Mouse (Mus musculus) spleen, postnatal 4 days (tissue): Measurements from ENCODE around the gene Smim12.

ENCODE experiments used
- DNase-seq, 2 experiments: peaks; one replicate each; pipeline ENCODE4 v3.0.0; 2022; ENCODE audit warnings: low spot score in 2 of 2

Smim12 gene

DNA sequence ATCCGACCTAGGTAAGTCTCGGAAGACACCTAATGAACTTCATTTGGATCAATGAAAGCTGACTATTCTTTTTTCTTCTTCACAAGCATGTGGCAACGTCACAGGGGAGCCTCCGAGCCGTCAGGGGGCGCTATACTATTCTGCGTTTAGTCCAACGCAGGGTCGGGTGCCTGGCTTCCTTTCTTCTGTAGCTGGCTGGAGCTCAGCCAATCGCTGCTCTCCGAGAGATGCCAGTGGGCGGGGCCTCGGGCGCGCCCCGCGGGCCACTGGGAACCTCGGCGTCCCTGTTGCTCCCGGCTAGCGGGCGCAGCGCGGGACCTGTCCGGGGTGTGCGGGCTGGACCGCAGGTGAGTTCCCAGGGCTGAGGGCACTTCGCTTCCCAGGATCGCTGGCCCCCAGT, at the start of gene Smim12:
Gene Smim12, plus strand, starts transcription at position 233 of the 400 bp plus-strand sequence.
- DNase-seq: peak; percentile 99 to 100

DNA sequence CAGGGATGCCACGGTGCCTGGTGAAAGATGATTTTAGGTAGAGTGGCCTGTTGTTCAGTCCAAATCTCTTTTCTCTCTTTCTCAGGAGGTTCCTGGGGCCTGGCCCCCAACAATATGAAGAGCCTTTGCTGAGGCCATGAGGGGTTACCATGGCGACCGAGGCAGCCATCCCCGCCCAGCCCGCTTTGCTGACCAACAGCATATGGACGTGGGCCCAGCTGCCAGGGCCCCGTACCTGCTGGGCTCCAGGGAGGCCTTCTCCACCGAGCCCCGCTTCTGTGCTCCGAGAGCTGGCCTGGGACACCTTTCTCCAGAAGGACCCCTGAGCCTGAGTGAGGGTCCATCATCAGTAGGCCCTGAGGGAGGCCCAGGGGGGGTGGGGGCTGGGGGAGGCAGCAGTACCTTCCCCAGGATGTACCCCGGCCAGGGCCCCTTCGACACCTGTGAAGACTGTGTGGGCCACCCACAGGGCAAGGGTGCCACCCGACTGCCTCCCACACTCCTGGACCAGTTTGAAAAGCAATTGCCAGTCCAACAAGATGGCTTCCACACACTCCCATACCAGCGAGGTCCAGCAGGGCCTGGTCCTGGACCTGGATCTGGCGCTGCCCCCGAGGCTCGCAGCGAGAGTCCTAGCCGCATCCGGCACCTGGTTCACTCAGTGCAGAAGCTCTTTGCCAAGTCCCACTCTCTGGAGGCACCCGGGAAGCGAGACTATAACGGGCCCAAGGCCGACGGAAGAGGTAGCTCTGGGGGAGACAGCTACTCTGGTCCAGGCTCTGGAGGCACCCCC, 48.9 kb upstream of the Smim12 start:
- DNase-seq: no peak

DNA sequence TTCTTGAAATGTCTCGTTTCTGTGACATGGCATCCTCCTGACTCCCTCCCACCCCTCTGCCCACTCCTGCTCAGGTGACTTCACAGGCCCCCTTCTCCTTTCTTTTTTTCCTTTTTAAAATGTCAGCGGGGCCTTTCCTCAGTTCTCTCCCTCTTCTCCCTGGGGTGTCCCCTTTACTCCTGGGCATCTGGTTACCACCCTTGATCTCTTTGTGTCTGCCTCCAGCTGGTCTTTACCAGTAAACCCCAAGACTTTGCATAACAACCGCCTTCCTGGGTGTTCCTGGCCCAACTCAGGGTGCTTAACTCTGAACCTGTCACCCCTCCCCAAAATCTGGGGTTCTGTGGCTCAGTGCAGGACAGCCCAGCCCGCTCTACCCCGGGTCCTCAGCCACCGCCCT, 45.0 kb upstream of the Smim12 start:
- no peak for DNase-seq

DNA sequence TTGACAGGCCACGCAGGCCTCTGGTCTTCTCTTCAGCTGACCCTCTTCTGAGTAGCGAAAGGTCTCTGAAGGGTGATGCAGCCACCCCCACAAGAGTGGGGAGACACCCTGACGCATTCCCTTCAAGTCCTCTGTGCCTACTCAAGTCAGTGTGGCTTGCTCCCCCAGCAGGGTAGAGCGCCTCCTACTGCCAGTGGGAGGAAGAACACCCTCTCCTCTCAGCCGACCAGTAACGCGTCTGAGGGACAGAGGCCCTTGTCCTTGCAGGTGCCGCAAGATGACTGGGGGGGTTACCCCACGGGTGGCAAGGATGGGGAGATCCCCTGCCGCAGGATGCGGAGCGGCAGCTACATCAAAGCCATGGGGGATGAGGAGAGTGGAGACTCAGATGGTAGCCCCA, 44.2 kb upstream of the Smim12 start:
- no peak for DNase-seq

DNA sequence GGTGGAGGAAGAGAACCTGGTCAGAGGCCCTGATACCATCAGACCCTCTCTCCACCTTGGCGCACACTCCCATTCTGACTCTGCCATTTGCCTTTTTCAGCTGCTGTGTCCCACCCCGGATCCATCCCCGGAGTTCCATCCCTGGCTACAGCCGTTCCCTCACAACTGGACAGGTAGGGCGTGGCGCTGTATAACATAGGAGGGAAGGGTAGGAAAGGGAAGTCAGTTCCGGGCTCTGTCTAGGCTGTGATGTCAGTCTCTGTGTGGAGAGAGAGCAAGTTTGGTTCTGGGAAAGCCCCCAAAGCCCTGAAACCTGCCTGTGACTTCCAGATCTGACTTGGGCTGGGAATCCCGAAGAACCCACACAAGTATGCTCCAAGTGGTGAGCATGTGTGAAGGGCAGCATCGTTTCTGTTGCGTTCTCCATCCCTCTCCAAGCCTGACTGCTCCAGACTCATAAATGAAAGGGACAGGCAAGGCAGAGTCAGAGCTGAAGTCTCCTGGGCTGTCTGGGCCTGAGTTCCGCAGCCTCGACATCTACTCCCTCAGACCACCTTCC, 43.3 kb upstream of the Smim12 start:
- no peak for DNase-seq

DNA sequence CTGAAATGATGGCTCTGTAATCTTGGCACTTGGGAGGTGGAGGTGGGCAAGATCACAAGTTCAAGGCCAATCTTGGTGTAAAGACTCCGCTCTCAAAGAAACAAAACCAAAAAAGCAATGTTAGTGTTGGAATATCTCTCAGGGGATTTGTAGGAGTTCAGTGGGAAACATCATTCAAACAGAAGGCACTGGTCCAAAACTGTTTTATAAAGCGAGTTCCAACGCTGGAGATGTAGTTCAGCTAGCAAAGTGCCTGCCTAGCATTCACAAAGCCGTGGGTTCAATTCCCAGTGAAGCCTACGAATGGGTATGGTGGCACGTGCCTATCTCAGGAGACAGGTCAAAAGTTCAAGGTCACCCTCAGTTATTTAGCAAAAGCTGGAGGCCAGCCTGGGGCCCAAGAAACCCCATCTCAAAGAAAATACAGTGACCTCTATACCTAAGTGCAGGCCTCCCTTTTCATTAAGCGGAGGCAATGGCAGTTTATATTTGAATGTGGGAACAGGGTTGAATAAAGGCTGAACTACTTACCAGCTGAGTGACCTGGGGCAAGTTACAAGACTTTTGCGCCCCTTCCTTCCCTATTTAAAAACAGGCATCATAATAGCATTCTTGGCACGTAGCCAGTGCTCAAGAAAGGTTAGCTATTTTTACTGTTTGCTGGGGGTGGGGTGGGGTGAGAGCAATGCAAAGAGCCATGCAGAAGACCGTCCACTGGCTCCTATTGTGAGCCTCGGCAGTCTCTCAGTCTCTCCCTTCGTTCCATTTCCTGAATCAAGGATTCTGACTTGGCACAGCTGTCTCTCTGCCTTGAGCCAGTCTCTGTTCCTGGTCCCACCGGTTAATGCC, 42.6 kb upstream of the Smim12 start:
- no peak for DNase-seq

DNA sequence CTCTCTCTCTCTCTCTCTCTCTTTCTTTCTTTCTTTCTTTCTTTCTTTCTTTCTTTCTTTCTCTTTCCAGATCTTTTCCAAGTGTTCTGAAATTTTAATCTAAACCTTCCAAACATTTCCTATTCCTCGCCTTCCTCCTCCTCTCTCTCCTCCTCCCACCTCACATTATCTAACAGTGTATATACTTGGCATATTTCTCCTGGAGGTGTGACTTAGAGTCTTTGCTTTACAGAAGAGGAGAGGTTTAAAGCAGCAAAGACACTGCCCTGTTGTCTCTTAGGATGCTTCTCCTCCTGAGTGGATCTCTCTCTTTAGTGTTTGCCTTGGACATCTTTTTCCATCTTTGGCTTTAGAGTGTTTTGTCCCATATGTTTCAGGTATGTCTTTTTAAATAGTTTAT, 40.5 kb upstream of the Smim12 start:
- DNase-seq: no peak

DNA sequence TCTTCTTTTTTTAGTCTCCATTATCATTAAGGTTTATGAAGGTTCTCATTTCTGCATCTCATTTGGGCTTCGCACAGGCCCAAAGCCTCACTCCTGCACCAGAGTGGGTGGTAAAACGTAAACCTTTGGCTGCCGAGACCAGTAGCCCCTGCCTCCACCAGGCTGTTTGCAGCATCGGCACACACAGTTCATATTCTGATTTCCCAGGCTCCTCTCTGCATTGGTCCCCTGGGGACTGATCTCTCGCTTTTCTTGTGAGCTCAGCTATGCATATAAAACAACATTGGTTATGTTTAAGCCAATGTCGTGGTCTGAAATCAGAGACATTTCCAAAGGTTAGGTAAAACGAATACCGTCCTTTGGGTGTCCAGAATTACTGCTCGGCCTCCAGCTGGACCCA, 32.3 kb upstream of the Smim12 start:
- DNase-seq: no peak

DNA sequence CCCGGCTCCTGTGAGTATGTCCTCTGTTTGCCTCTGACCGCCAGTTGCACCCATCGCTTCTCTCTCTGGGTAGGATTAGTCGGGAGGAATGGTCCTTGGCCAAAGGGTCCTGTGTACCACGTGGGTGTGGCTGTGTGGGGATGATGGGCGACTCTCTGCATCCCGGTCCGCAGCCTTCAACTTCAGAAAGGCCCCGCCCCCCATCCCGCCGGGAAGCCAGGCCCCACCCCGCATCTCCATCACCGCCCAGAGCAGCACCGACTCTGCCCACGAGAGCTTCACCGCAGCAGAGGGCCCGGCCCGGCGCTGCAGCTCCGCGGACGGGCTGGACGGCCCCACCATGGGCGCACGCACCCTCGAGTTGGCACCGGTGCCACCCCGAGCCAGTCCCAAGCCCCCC, 29.1 kb upstream of the Smim12 start:
- no peak for DNase-seq

DNA sequence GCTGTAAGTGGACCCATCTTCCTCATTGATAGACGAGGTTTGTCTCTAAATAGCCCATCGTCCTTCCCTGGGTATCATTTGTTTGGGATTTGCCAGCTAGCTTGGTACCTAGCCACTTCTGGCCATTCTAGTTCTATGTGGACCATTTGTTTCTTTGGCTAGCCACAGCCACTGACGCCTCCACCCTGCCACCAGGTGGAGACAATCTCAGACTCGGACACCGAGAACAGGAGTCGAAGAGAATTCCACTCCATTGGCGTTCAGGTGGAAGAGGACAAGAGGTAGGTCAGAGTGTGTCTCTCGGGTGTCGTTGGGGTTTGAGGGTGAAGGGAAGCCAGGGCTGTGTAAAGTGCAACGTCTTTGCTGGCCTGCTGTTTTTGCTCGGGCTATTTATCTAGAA, 28.5 kb upstream of the Smim12 start:
- DNase-seq: no peak

DNA sequence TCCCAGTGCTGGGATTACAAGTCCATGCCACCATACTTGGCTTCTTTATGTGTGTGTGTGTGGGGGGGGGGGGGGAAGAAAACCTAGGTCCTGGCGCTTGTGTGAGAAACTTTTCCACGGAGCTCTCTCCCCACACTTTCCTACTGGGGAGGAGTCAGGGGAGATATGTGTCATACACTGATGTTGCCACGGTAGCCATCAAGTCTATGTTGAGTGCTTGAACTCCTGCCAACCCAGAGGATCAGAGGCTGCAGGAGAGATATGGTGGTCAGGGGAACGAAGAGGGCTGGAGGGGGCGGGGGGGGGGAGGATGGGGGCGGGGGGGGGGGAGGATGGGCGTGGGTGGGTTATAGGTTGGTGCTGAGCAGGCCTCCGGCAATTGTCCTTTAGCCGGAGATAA, 27.8 kb upstream of the Smim12 start:
- no peak for DNase-seq

DNA sequence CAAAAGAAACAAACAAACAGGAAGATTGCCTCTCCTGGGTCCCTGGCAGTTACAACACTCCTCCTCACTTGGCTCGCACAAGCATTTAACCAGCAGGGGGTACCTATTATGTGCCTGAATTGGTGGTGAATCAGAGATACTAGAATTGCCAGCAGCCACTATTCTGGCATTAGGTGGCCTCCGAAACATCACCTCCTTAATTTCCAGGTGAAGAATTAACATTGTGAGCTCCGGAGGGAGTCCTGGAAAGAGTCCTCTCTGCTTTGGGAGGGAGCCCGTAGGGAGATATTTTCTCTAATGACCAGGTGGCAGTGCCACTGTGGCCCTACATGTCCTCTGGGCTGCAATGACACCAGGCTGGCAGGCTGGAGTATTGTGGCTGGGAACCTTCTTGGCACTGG, 27.3 kb upstream of the Smim12 start:
- no peak for DNase-seq

DNA sequence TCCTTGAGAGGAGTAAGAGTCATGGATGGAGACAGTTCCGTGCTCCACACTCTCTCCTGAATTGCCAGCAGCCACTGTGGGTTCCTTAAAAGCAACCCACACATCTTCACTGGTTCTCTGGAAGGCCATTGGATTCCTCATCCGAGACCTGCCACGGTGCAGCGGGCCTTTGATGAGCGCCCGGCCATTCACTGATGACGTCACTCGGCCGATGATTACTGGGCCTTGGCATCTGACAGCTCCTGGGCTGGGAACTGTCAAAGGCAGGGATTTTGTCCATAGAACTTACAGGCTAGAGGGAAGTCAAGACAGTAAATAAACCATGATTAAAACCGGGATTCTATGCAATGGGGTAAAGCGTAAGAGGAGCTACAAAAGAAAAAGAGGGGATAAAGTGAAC, 26.5 kb upstream of the Smim12 start:
- no peak for DNase-seq

DNA sequence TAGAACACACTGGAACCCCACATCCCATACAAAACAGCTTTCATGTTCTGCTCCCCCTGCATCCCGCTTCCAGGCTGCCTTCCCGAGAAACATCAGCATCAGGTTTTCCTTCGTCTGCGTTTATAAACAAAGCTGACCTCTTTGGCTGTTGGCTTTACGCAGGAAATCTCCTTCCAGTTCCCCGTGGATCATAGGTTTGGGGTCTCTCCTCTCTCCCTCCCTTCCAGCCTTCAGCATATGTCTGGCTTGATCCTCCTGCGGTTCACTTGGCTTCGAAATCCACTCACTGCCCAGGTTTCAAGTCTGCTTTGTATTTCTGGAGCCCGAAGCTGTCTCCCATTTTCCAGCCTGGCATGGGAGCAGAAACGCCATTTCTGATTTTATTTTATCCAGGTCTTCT, 20.3 kb upstream of the Smim12 start:
- DNase-seq: no peak

DNA sequence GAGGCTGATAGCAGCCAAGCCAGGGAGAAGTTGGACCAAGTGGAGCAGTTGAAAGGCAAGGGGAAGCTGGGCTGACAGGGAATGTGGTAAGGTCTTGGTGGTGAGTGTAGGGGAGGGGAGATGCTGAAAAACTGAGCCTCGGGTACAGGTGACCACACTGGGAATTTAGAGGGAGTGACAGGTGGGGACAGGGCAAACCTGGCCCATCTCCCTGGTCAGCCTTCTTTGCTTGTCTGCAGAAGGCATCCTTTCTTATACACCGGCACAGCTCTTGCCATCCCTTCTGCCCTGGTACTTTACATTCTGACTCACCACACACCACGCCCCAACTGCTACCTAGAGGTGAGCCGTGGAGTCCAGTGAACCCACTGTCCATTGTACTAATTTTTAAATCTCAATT, 19.8 kb upstream of the Smim12 start:
- DNase-seq: no peak

DNA sequence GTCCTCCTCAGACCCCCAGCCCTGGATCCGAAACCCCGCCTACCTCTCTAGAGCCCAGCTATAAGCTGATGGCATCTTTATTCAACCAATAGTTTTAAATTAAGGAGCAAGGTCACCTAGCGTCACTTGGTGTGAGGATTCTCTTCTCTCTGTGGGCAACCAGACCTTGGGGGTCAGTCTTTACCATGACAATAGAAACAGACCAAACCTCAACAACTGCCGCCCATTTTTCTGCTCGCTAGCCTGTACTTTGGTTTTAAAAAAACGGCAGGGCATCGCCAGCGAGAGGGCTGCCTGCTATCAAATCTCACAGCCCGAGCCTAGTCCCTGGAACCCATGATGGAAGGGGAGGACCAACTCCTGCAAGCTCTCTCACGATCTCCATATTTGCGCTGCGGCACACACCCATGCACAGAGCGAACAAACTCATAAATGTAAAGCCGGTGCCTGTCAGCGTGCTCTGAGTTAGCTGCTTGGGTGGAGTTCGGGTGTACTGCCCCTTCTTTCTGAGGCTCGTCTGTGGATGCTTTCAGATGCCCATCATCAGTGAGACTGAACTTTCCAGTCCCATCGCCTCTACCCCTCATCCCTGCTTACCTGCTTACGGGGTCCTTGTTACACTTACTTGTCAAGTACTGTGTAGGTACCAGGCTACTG, 19.0 kb upstream of the Smim12 start:
- no peak for DNase-seq

DNA sequence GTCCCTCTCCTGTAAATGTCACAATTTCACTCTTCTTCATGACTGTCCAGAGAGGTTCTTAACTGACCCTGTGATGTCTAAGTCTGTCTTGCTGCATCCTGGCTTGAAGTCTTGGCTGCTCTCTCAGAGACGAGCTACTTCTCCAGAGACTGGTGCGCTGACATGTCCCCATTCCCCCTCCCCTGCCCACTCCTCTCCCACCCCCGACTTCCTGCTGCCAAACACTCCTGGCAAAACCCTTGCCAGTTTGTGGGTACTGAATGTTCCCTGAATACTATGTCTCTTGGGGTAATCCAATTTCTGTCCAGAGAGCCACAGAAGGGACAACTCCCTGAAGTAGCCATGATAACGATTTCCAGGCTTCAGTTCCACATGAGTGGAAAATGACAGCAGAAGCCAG, 17.5 kb upstream of the Smim12 start:
- no peak for DNase-seq

DNA sequence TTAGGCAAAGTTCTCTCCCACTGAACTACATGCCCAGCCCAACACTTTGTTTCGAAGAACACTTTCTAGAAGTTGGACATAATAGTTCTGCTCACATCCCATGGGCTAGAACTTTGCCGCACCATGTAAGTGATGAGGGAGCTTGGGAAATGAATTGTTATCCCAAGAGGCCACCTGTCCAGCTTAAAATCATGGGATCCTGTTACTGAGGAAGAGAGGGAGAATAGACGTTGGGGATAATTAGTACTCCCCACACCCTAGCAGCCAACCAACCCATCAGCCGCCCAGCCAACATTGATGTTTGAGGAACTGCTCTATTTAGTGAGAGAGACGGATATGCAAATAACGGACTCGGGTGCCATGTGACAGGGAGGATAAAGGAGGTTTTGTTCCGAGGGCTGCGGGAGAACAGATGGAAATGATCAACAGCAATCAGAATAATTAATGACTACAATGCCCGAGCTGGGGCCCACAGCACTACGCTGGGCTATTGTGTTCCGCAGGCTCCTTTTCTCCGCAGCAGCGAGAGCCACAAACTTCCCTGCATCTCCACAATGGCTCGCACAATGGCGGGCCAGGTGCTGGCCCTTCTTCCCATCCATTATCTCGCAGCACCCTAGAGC, 16.4 kb upstream of the Smim12 start:
- no peak for DNase-seq

DNA sequence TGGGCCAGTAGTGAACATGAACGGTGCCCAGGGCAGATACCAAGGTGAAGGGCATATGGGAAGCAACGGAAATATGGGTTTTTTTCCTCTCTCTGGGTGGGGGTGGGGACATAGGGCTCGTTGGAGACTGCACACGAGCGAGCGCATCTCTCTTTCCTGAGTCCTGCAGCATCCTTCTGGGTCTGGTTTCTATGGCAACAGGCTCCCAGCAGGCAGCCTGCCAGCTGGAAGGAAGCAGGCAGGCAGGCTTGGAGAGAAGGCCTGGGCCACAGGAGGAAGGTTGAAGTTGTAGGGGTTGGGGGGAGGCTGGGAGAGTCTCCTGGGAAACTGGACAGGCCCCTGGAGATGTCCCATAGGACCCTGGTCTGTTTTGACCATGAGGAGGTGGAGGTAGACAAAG, 11.6 kb upstream of the Smim12 start:
- DNase-seq: no peak

DNA sequence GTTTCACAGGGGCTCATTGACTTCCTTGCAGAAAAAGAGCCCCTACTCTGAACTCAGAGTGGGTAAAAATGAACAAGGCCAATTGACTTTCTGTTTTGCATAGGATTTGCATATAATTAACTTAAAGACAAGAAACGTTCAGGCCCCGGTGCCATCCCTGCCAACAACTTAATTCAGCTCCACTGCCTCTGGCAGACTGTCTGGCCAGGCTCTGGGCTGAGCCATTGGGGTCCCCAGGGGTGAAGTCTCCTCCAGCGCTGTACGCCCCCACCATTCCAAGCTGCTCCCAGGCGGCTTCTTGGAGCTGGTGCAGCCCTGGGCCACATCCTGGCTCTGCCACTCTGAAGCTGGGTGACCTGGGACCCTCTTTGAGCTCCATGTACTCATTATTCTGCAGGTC, 11.0 kb upstream of the Smim12 start:
- no peak for DNase-seq

DNA sequence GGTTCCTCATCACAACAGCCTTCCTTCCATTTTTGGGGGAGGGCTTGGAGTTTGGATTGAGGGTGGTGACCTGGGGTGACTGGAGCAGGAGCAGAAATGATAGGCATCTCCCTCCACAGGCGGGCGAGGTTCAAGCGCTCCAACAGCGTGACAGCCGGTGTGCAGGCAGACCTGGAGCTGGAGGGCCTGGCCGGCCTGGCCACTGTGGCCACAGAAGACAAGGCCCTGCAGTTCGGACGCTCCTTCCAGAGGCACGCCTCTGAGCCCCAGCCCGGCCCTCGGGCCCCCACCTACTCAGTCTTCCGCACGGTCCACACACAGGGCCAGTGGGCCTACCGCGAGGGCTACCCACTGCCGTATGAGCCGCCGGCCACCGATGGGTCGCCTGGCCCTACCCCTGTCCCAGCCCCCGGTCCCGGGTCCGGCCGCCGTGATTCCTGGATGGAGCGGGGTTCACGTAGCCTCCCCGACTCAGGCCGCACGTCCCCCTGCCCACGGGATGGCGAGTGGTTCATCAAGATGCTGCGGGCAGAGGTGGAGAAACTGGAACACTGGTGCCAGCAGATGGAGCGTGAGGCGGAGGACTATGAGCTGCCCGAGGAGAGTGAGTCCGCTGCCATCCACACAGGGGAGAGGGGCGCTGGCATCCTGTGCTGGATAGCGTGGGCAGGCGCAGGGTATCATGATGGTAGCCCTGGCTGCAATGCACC, 10.0 kb upstream of the Smim12 start:
- no peak for DNase-seq
